Mouse (Mus musculus): ENCODE measurements around the gene Snx29.

- TF ChIP-seq POLR2A (IDR thresholded peaks at IDR 0.05; ENCODE audit: borderline replicate concordance, insufficient read depth, low read length): no peak
- TF ChIP-seq CTCF (IDR thresholded peaks at IDR 0.05; ENCODE audit: borderline replicate concordance, insufficient read depth, low read depth, low read length): no peak
Observed at GRCm38 (mm10) chr16:11655893-11656292, 333.2 kb downstream of the Snx29 start.
